Mouse (Mus musculus) neural tube, embryonic 14.5 days (tissue): ENCODE results near the gene 4632433K11Rik. TPM values are rescaled to one million over a fixed set of nuclear protein-coding genes. Genes with fewer than 3 reads are reported as not detected.

Source experiments
- ATAC-seq: fragments of 200-750 bp; cut with Nextera tagmentation; 2 replicates; pipeline ENCODE4 v1.8.0; 2017; ENCODE audit warnings: low read depth, mild to moderate bottlenecking, moderate TSS enrichment, moderate library complexity
- H3K27ac ChIP-seq: fragments of 300-500 bp; sonication (generic); 2 replicates; pipeline ENCODE4 v1.5.1; 2014; ENCODE audit warnings: low read depth, mild to moderate bottlenecking, control low read depth, low read length, moderate library complexity, mixed read lengths
- H3K27me3 ChIP-seq: fragments of 300-500 bp; sonication (generic); 2 replicates; pipeline ENCODE4 v1.6.1; 2014; ENCODE audit warnings: low read length; ENCODE audit not compliant: control insufficient read depth, insufficient read depth
- H3K36me3 ChIP-seq: fragments of 300-500 bp; sonication (generic); 2 replicates; pipeline ENCODE4 v1.6.1; 2014; ENCODE audit warnings: low read length, mixed read lengths; ENCODE audit not compliant: control insufficient read depth, insufficient read depth
- H3K4me1 ChIP-seq: fragments of 300-500 bp; sonication (generic); 2 replicates; pipeline ENCODE4 v1.6.1; 2014; ENCODE audit warnings: low read length; ENCODE audit not compliant: control insufficient read depth, insufficient read depth
- H3K4me2 ChIP-seq: fragments of 300-500 bp; sonication (generic); 2 replicates; pipeline ENCODE4 v1.6.1; 2014; ENCODE audit warnings: mild to moderate bottlenecking, low read depth, low read length, control low read depth
- H3K4me3 ChIP-seq: fragments of 300-500 bp; sonication (generic); 2 replicates; pipeline ENCODE4 v1.5.1; 2014; ENCODE audit warnings: low read depth, low read length, control low read depth, mixed read lengths
- H3K9ac ChIP-seq: fragments of 300-500 bp; sonication (generic); replicated peaks from 2 replicates; pipeline ENCODE4 v1.6.1; 2014; ENCODE audit warnings: low read depth, mild to moderate bottlenecking, control low read depth, low read length, mixed read lengths
- H3K9me3 ChIP-seq: fragments of 300-500 bp; sonication (generic); 2 replicates; pipeline ENCODE4 v1.6.1; 2016; ENCODE audit warnings: low read length; ENCODE audit not compliant: control insufficient read depth
- WGBS: fragments of 180-500 bp; shearing (Covaris S2); extraction: QIAGEN DNeasy Blood & Tissue Kit; methylation state at CpG from one replicate; pipeline ENCODE4 v1.1.7; 2014; 5-methylcytosine and 5-hydroxymethylcytosine counted together
- polyA plus RNA-seq: library from polyadenylated mRNA; unstranded; fragments of >200 nt; fragmentation: Nextera tagmentation; extraction: Ambion mirVana; gene quantifications from 2 replicates; pipeline ENCODE4 v1.2.1, GENCODE M21; 2014

The 4632433K11Rik gene
- polyA plus RNA-seq, 1 experiment from 2014 or later = not detected

GRCm38 (mm10) chr7:5035628-5036027 lies 1.7 kb downstream of the 4632433K11Rik start:
- 97% methylated on average over 17 of the region's 17 CpGs for WGBS

GRCm38 (mm10) chr7:5036136-5036535 lies 2.2 kb downstream of the 4632433K11Rik start:
- Histone ChIP-seq H3K9me3 (0 out of 2 replicates have a peak, but pooled peaks cover 1% of the 10 kb centered on the region), H3K4me1 (peaks cover 9% of the 10 kb centered on the region; the same call in 1 of the 2 replicates), H3K4me3 (no peak overlapping the region), H3K27ac (no peak overlapping the region), H3K9ac (no peak overlapping the region), H3K4me2 (no peak overlapping the region), H3K36me3 (peaks cover 26% of the 10 kb centered on the region), H3K27me3 (no peaks in the 10 kb centered on the region)
- WGBS = 97% methylated on average over 9 of the region's 9 CpGs
- ATAC-seq = no peak

More at GRCm38 (mm10) chr7:5035628-5036027, 1.7 kb downstream of the 4632433K11Rik start:
- Histone ChIP-seq H3K4me3 (no peak overlapping the region), H3K4me1 (peaks cover 9% of the 10 kb centered on the region; the same call in 1 of the 2 replicates), H3K9ac (no peak overlapping the region), H3K36me3 (peaks cover 31% of the 10 kb centered on the region), H3K9me3 (peaks cover 4% of the 10 kb centered on the region; the same call in 1 of the 2 replicates), H3K4me2 (no peak overlapping the region), H3K27me3 (no peaks in the 10 kb centered on the region), H3K27ac (no peak overlapping the region)
- no peak for ATAC-seq

GRCm38 (mm10) chr7:5037026-5037425 lies 3.1 kb downstream of the 4632433K11Rik start:
- Histone ChIP-seq H3K9ac (no peak overlapping the region), H3K36me3 (peaks cover 17% of the 10 kb centered on the region), H3K27me3 (no peaks in the 10 kb centered on the region), H3K27ac (no peak overlapping the region), H3K9me3 (no peaks in the 10 kb centered on the region), H3K4me3 (no peak overlapping the region), H3K4me1 (peaks cover 9% of the 10 kb centered on the region; the same call in 1 of the 2 replicates), H3K4me2 (0 out of 2 replicates have a peak overlapping the region, but pooled peaks have one; percentile 43)
- ATAC-seq = no peak
- WGBS = 96% methylated on average over 7 of the region's 7 CpGs

- Histone ChIP-seq H3K4me2 (peak overlapping the region; percentile 43), H3K36me3 (peaks cover 13% of the 10 kb centered on the region), H3K4me1 (peaks cover 9% of the 10 kb centered on the region; the same call in 1 of the 2 replicates), H3K27me3 (no peaks in the 10 kb centered on the region), H3K4me3 (peak overlapping the region; percentile 52), H3K27ac (peak overlapping the region; percentile 90), H3K9me3 (no peaks in the 10 kb centered on the region), H3K9ac (no peak overlapping the region)
- ATAC-seq = no peak
- WGBS = 83% methylated on average over 8 of the region's 8 CpGs
These were observed 3.5 kb downstream of the 4632433K11Rik start for GRCm38 (mm10) chr7:5037467-5037866.

GRCm38 (mm10) chr7:5038109-5038732 lies 4.3 kb downstream of the 4632433K11Rik start, which contains the start of gene Zfp784:
TSS of gene Zfp784 (minus strand) at chr7:5038446.
- Histone ChIP-seq H3K27ac (peak within 1 kb of the TSS; percentile 90), H3K9ac (peak within 1 kb of the TSS; percentile 61), H3K36me3 (peaks cover 6% of the 10 kb centered on the region; the same call in 1 of the 2 replicates), H3K4me2 (peak within 1 kb of the TSS; percentile 43), H3K4me3 (peak within 1 kb of the TSS; percentile 52), H3K27me3 (no peaks in the 10 kb centered on the region), H3K9me3 (no peaks in the 10 kb centered on the region), H3K4me1 (peaks cover 9% of the 10 kb centered on the region; the same call in 1 of the 2 replicates)
- WGBS = under 1% methylated on average over 48 of the region's 48 CpGs
- peak; percentile 95 for ATAC-seq

GRCm38 (mm10) chr7:5038940-5039339 lies 5.0 kb downstream of the 4632433K11Rik start:
- no peak for ATAC-seq
- 0 out of 2 replicates have a peak, but pooled peaks cover 6% of the 10 kb centered on the region for H3K36me3 ChIP-seq
- H3K27ac ChIP-seq = no peak overlapping the region
- H3K4me1 ChIP-seq = peaks cover 9% of the 10 kb centered on the region; the same call in 1 of the 2 replicates
- peak overlapping the region; percentile 61; the same call in 1 of the 2 replicates for H3K9ac ChIP-seq
- 35% methylated on average over 5 of the region's 5 CpGs for WGBS
- H3K4me2 ChIP-seq = peak overlapping the region; percentile 43
- H3K9me3 ChIP-seq = no peaks in the 10 kb centered on the region
- no peaks in the 10 kb centered on the region for H3K27me3 ChIP-seq
- H3K4me3 ChIP-seq = peak overlapping the region; percentile 52

GRCm38 (mm10) chr7:5044981-5045380 lies 11.1 kb downstream of the 4632433K11Rik start:
- no peaks in the 10 kb centered on the region for H3K27me3 ChIP-seq
- WGBS = 75% methylated on average over 2 of the region's 2 CpGs
- H3K9me3 ChIP-seq = no peaks in the 10 kb centered on the region
- H3K4me3 ChIP-seq = no peak overlapping the region
- no peaks in the 10 kb centered on the region for H3K36me3 ChIP-seq
- no peak for ATAC-seq
- H3K4me2 ChIP-seq = no peak overlapping the region
- no peak overlapping the region for H3K9ac ChIP-seq
- no peaks in the 10 kb centered on the region for H3K4me1 ChIP-seq
- H3K27ac ChIP-seq = no peak overlapping the region

- peaks cover 8% of the 10 kb centered on the region; the same call in 1 of the 2 replicates for H3K4me1 ChIP-seq
- ATAC-seq = no peak
- no peak overlapping the region for H3K4me2 ChIP-seq
- no peaks in the 10 kb centered on the region for H3K27me3 ChIP-seq
- no peak overlapping the region for H3K9ac ChIP-seq
- no peak overlapping the region for H3K4me3 ChIP-seq
- H3K27ac ChIP-seq = no peak overlapping the region
- WGBS = 72% methylated on average over 2 of the region's 2 CpGs
- no peaks in the 10 kb centered on the region for H3K36me3 ChIP-seq
- no peaks in the 10 kb centered on the region for H3K9me3 ChIP-seq
These were observed 12.2 kb downstream of the 4632433K11Rik start for GRCm38 (mm10) chr7:5046112-5046511.

GRCm38 (mm10) chr7:5047313-5047712 lies 13.4 kb downstream of the 4632433K11Rik start:
- no peaks in the 10 kb centered on the region for H3K36me3 ChIP-seq
- peaks cover 12% of the 10 kb centered on the region; the same call in 1 of the 2 replicates for H3K4me1 ChIP-seq
- no peak overlapping the region for H3K27ac ChIP-seq
- H3K9ac ChIP-seq = no peak overlapping the region
- H3K27me3 ChIP-seq = no peaks in the 10 kb centered on the region
- H3K4me2 ChIP-seq = no peak overlapping the region
- WGBS = 31% methylated on average over 2 of the region's 2 CpGs
- H3K4me3 ChIP-seq = no peak overlapping the region
- no peaks in the 10 kb centered on the region for H3K9me3 ChIP-seq
- no peak for ATAC-seq
